Mouse (Mus musculus) lung, embryonic 15.5 days (tissue): ENCODE data around the gene Rufy1. TPM values are rescaled to one million over a fixed set of nuclear protein-coding genes. Genes with fewer than 3 reads are reported as not detected.

ENCODE experiments used
- ATAC-seq: fragments of 200-750 bp; cut with Nextera tagmentation; 2 replicates; pipeline ENCODE4 v1.8.0; 2017; ENCODE audit warnings: moderate number of reproducible peaks, borderline replicate concordance; ENCODE audit not compliant: low FRiP score, low TSS enrichment; ENCODE audit errors: extremely low read depth
- H3K27ac ChIP-seq: fragments of 300-500 bp; sonication (generic); 2 replicates; pipeline ENCODE4 v1.5.1; 2015; ENCODE audit warnings: moderate library complexity, mild to moderate bottlenecking, inconsistent platforms
- H3K27me3 ChIP-seq: fragments of 300-500 bp; sonication (generic); 2 replicates; pipeline ENCODE4 v1.6.1; 2015; ENCODE audit warnings: inconsistent platforms
- H3K36me3 ChIP-seq: fragments of 300-500 bp; sonication (generic); 2 replicates; pipeline ENCODE4 v1.6.1; 2015; ENCODE audit warnings: inconsistent platforms
- H3K4me1 ChIP-seq: fragments of 300-500 bp; sonication (generic); 2 replicates; pipeline ENCODE4 v1.6.1; 2015; ENCODE audit warnings: inconsistent platforms
- H3K4me2 ChIP-seq: fragments of 300-500 bp; sonication (generic); 2 replicates; pipeline ENCODE4 v1.6.1; 2015; ENCODE audit warnings: inconsistent platforms, mild to moderate bottlenecking, moderate library complexity
- H3K4me3 ChIP-seq: fragments of 300-500 bp; sonication (generic); 2 replicates; pipeline ENCODE4 v1.5.1; 2015; ENCODE audit warnings: mild to moderate bottlenecking, inconsistent platforms
- H3K9ac ChIP-seq: fragments of 300-500 bp; sonication (generic); 2 replicates; pipeline ENCODE4 v1.6.1; 2015; ENCODE audit warnings: inconsistent platforms
- H3K9me3 ChIP-seq: fragments of 300-500 bp; sonication (generic); 2 replicates; pipeline ENCODE4 v1.6.1; 2016; ENCODE audit warnings: inconsistent platforms
- WGBS: fragments of 180-500 bp; shearing (Covaris S2); methylation state at CpG from one replicate; pipeline ENCODE4 v1.1.7; 2015; 5-methylcytosine and 5-hydroxymethylcytosine counted together
- polyA plus RNA-seq: library from polyadenylated mRNA; unstranded; fragments of >200 nt; fragmentation: Nextera tagmentation; extraction: Ambion mirVana; gene quantifications from 2 replicates; pipeline ENCODE4 v1.2.1, GENCODE M21; 2015

Rufy1 gene
- polyA plus RNA-seq, 1 experiment from 2014 or later = 24.9 TPM

DNA sequence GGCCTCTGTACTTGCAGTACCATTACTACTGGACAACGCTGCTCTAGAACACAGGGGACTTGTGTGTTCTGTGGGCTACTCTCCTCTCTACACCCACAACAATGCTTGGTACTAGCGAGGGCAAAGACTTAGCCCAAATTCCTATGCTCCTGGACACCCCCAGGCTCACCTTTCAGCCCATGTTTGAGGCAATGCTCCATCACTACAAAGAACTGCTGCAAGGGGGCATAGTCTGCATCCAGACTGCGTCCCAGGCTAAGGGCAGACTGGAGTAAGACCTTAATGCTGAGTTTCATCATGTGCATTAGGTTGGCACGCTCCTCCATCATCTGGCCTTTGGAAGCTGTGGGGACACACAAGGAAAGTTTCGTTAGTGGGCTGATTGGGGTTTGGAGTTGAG is 9.5 kb downstream of the Rufy1 start:
- no peaks in the 10 kb centered on the region for H3K27me3 ChIP-seq
- H3K36me3 ChIP-seq = peaks cover 8% of the 10 kb centered on the region; the same call in 1 of the 2 replicates
- ATAC-seq = peak; percentile 21; the same call in 1 of the 2 replicates
- H3K9ac ChIP-seq = peak overlapping the region; percentile 25; the same call in 1 of the 2 replicates
- H3K4me2 ChIP-seq = peak overlapping the region; percentile 72
- H3K4me3 ChIP-seq = peak overlapping the region; percentile 39
- H3K4me1 ChIP-seq = peaks cover 9% of the 10 kb centered on the region; the same call in 1 of the 2 replicates
- WGBS = 39% methylated on average over 5 of the region's 5 CpGs
- H3K27ac ChIP-seq = peak overlapping the region; percentile 26; the same call in 1 of the 2 replicates
- no peaks in the 10 kb centered on the region for H3K9me3 ChIP-seq

DNA sequence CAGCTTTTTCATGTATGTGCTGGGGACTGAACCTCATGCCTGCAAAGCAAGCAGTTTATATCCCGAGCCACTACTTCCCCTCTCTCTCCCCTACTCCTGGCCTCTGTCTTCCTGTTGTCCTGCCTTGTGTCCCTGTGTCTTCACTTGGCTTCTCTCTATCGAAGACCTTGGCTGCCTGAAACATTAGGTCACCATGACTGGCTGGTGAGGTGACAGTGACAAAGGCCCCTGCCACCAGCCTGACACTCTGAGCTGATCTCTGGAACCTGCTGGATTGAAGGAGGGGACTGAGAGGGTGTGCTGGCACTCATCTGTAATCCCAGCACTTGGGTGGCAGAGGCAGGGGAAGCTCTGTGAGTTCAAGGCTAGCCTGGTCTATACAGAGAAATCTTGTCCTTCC is 13.1 kb downstream of the Rufy1 start:
- H3K27ac ChIP-seq = no peak overlapping the region
- no peaks in the 10 kb centered on the region for H3K9me3 ChIP-seq
- H3K4me2 ChIP-seq = no peak overlapping the region
- no peaks in the 10 kb centered on the region for H3K27me3 ChIP-seq
- 57% methylated on average over 2 of the region's 2 CpGs for WGBS
- no peak overlapping the region for H3K4me3 ChIP-seq
- H3K36me3 ChIP-seq = peaks cover 16% of the 10 kb centered on the region; the same call in 1 of the 2 replicates
- ATAC-seq = no peak
- peaks cover 9% of the 10 kb centered on the region; the same call in 1 of the 2 replicates for H3K4me1 ChIP-seq
- no peak overlapping the region for H3K9ac ChIP-seq

- H3K9me3 ChIP-seq = no peaks in the 10 kb centered on the region
- H3K4me2 ChIP-seq = no peak overlapping the region
- 92% methylated on average over 6 of the region's 6 CpGs for WGBS
- no peak overlapping the region for H3K4me3 ChIP-seq
- H3K9ac ChIP-seq = no peak overlapping the region
- H3K27ac ChIP-seq = no peak overlapping the region
- no peak for ATAC-seq
- peaks cover 16% of the 10 kb centered on the region; the same call in 1 of the 2 replicates for H3K36me3 ChIP-seq
- no peaks in the 10 kb centered on the region for H3K27me3 ChIP-seq
- H3K4me1 ChIP-seq = no peaks in the 10 kb centered on the region
Observed at GRCm38 (mm10) chr11:50415563-50416241, 15.2 kb downstream of the Rufy1 start.

GRCm38 (mm10) chr11:50407235-50407634 is 23.7 kb downstream of the Rufy1 start:
- Histone ChIP-seq H3K27me3 (no peaks in the 10 kb centered on the region), H3K4me1 (no peaks in the 10 kb centered on the region), H3K9ac (no peak overlapping the region), H3K9me3 (no peaks in the 10 kb centered on the region), H3K36me3 (peaks cover 3% of the 10 kb centered on the region; the same call in 1 of the 2 replicates), H3K27ac (no peak overlapping the region), H3K4me2 (no peak overlapping the region), H3K4me3 (no peak overlapping the region)
- no peak for ATAC-seq
- 55% methylated on average over 6 of the region's 6 CpGs for WGBS

- peaks cover 21% of the 10 kb centered on the region for H3K36me3 ChIP-seq
- WGBS = 66% methylated on average over 10 of the region's 10 CpGs
- H3K9ac ChIP-seq = no peak overlapping the region
Observed at GRCm38 (mm10) chr11:50403367-50404014, 27.4 kb downstream of the Rufy1 start.

DNA sequence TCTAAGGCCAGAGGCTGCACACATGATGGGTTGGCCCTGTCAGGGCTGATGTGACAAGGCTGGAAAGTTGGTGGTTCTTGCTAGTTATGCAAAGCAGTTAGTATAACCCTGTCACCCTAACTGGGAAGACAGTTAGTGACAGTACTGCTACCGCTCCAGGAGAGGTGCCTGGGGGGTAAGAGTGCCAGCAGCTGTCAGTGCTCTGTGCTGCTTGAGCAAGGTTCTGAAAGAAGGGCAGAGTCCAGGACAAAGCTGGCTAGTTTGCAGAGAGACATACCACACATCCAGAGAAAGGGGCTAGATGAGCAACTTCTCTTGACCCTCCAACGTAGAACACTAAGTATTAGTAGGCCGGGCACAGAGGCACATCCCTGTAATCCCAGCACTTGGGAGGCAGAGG is 28.4 kb downstream of the Rufy1 start:
- Histone ChIP-seq H3K27me3 (no peaks in the 10 kb centered on the region), H3K4me2 (no peak overlapping the region), H3K36me3 (peaks cover 27% of the 10 kb centered on the region), H3K9me3 (no peaks in the 10 kb centered on the region), H3K9ac (no peak overlapping the region), H3K4me1 (no peaks in the 10 kb centered on the region), H3K27ac (no peak overlapping the region), H3K4me3 (no peak overlapping the region)
- WGBS = 94% methylated on average over 3 of the region's 3 CpGs
- no peak for ATAC-seq

More at GRCm38 (mm10) chr11:50403367-50404014, 27.4 kb downstream of the Rufy1 start:
- H3K4me2 ChIP-seq = no peak overlapping the region
- peak; percentile 62 for ATAC-seq
- no peaks in the 10 kb centered on the region for H3K4me1 ChIP-seq
- no peak overlapping the region for H3K4me3 ChIP-seq
- no peak overlapping the region for H3K27ac ChIP-seq
- no peaks in the 10 kb centered on the region for H3K9me3 ChIP-seq
- H3K27me3 ChIP-seq = no peaks in the 10 kb centered on the region

DNA sequence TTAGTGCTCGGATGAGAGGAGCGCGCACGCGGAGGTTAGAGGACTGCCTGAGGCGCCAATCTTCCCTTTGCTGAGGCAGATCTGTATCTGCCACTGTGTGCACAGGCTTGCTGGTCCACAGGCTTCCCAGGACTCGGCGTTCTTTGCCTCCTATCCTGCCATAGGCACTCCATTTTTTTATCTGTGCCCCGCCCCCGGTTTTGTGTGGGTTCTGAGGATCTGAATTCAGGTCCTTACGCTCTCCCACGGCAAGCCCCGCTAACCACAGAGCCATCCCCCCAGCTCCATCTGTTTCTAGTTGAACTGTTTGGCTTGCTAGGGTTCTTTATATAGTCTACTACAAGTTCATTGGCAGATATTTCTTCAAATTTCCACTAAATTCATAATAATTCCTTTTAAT is 32.1 kb downstream of the Rufy1 start:
- H3K9ac ChIP-seq = no peak overlapping the region
- no peak overlapping the region for H3K4me2 ChIP-seq
- ATAC-seq = no peak
- 81% methylated on average over 13 of the region's 13 CpGs for WGBS
- H3K27ac ChIP-seq = no peak overlapping the region
- no peaks in the 10 kb centered on the region for H3K9me3 ChIP-seq
- H3K4me3 ChIP-seq = no peak overlapping the region
- H3K27me3 ChIP-seq = no peaks in the 10 kb centered on the region
- H3K4me1 ChIP-seq = no peaks in the 10 kb centered on the region
- peaks cover 33% of the 10 kb centered on the region for H3K36me3 ChIP-seq

DNA sequence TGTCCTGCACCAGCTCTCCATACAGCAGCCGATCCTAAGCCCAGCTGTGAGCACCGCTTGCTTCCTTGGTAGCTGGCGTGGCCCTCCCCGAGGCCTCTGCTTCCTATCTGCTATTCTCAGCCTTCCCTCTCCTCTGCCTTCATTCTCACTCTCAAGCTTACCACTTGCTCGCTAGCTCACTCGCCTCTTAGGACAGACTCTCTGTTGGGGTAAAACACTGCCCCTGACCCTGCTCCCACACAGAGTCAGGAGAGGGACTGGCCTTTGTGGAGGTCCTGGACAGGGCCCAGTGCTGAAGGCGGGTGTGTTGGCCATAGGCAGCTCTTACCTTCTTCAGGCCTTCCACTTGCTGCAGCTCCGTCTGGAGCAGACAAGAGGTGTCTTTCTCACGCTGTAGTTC is 33.6 kb downstream of the Rufy1 start:
- ATAC-seq = no peak
- Histone ChIP-seq H3K9me3 (no peaks in the 10 kb centered on the region), H3K27me3 (no peaks in the 10 kb centered on the region), H3K36me3 (peaks cover 34% of the 10 kb centered on the region), H3K4me1 (no peaks in the 10 kb centered on the region), H3K27ac (no peak overlapping the region), H3K9ac (no peak overlapping the region), H3K4me3 (no peak overlapping the region), H3K4me2 (no peak overlapping the region)
- 75% methylated on average over 9 of the region's 9 CpGs for WGBS

DNA sequence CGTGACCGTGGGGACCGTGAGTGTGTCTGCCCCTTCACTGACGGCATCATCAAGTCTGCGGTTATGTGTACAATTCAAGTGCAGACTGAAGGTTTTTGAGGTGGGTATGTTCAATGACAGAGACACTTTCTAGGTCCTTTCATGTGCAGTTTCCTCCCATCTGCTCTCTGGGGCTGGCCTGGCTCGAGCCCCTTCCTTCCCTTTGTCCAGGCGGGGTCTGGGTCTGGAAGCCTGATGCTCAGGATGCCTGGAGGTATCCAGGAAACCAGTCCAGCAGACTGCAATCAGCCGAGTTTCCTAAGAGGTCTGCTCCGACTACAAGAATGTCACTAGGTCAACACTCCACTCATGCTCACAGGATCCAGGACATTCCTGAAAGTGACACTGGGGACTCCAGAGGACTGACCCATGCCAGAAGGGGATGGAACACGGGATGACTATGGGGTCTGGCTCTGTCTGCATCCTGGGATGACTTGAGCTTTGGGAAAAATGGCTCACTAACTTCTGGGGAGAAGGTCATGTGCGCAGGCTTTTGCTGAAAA is 34.1 kb downstream of the Rufy1 start:
- 63% methylated on average over 11 of the region's 11 CpGs for WGBS
- Histone ChIP-seq H3K9ac (no peak overlapping the region), H3K4me1 (no peaks in the 10 kb centered on the region), H3K27ac (no peak overlapping the region), H3K9me3 (no peaks in the 10 kb centered on the region), H3K4me2 (no peak overlapping the region), H3K36me3 (peaks cover 34% of the 10 kb centered on the region), H3K27me3 (no peaks in the 10 kb centered on the region), H3K4me3 (no peak overlapping the region)
- ATAC-seq = no peak

DNA sequence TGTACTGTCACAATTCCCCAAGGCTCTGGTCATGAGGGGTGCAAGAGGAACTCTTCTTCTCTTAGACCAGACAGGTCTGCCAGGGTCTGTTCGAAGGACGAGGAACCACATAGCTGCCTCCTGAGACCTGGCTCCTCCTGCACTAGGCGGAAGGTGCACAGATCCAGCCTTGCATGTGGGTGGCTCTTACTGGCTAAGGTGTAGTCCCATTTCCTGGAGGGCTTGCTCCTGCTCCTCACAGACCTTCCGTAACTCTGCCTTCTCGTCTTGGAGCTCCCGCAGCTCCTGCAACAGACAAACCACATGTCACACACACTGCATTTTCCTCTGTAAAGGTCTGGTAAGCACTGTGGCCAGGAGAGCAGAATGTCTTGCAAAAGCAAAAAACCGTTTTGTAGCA is 36.2 kb downstream of the Rufy1 start:
- Histone ChIP-seq H3K27ac (no peak overlapping the region), H3K9ac (no peak overlapping the region), H3K36me3 (peaks cover 28% of the 10 kb centered on the region), H3K4me1 (no peaks in the 10 kb centered on the region), H3K4me2 (no peak overlapping the region), H3K9me3 (no peaks in the 10 kb centered on the region), H3K4me3 (no peak overlapping the region), H3K27me3 (no peaks in the 10 kb centered on the region)
- 89% methylated on average over 7 of the region's 7 CpGs for WGBS
- ATAC-seq = no peak

GRCm38 (mm10) chr11:50393306-50393705 is 37.6 kb downstream of the Rufy1 start:
- no peak overlapping the region for H3K4me2 ChIP-seq
- H3K36me3 ChIP-seq = peaks cover 32% of the 10 kb centered on the region
- no peaks in the 10 kb centered on the region for H3K4me1 ChIP-seq
- no peaks in the 10 kb centered on the region for H3K27me3 ChIP-seq
- WGBS = 82% methylated on average over 6 of the region's 6 CpGs
- no peaks in the 10 kb centered on the region for H3K9me3 ChIP-seq
- no peak overlapping the region for H3K4me3 ChIP-seq
- no peak overlapping the region for H3K9ac ChIP-seq
- H3K27ac ChIP-seq = no peak overlapping the region
- ATAC-seq = no peak
